Mouse (Mus musculus) left cerebral cortex, adult 8-10 months (tissue): ENCODE measurements around the gene Zfp536. TPM values are rescaled to one million over a fixed set of nuclear protein-coding genes. Genes with fewer than 3 reads are reported as not detected.
"Not testable (repeated sequence)": the region's sequence is repeated elsewhere in the genome, so short reads cannot be mapped to it uniquely, and the experiment has no call there.

Source experiments
- DNase-seq, 2 experiments: peaks; one replicate each; pipeline ENCODE4 v3.0.0; 2022; ENCODE audit warnings: low spot score in 2 of 2
- total RNA-seq, 4 experiments: library from RNA; stranded (reverse); gene quantifications; 2 replicates each; pipeline ENCODE4 v1.2.4; 2022

The Zfp536 gene
- total RNA-seq, 4 experiments from 2014 or later = 39.6 to 46.8 (median 42.0) TPM

- no peak for DNase-seq
Observed at GRCm38 (mm10) chr7:37758886-37759285, 14.6 kb downstream of the Zfp536 start.

GRCm38 (mm10) chr7:37753024-37753423 is 20.4 kb downstream of the Zfp536 start:
- DNase-seq = no peak

- DNase-seq = no peak
Observed at GRCm38 (mm10) chr7:37746133-37746761, 27.2 kb downstream of the Zfp536 start.

GRCm38 (mm10) chr7:37743350-37743749 is 30.1 kb downstream of the Zfp536 start:
- DNase-seq = no peak

- DNase-seq = no peak
Observed at GRCm38 (mm10) chr7:37737191-37737590, 36.2 kb downstream of the Zfp536 start.

GRCm38 (mm10) chr7:37736413-37736720 is 37.1 kb downstream of the Zfp536 start:
- DNase-seq = no peak

GRCm38 (mm10) chr7:37735707-37736412 is 37.6 kb downstream of the Zfp536 start:
- no peak for DNase-seq

- no peak for DNase-seq
Observed at GRCm38 (mm10) chr7:37735101-37735500, 38.3 kb downstream of the Zfp536 start.

GRCm38 (mm10) chr7:37734576-37734975 is 38.9 kb downstream of the Zfp536 start:
- no peak for DNase-seq

- DNase-seq = no peak
Observed at GRCm38 (mm10) chr7:37733996-37734395, 39.4 kb downstream of the Zfp536 start.

- DNase-seq = no peak
Observed at GRCm38 (mm10) chr7:37732741-37733140, 40.7 kb downstream of the Zfp536 start.

- no peak for DNase-seq
Observed at GRCm38 (mm10) chr7:37727746-37728145, 45.7 kb downstream of the Zfp536 start.

GRCm38 (mm10) chr7:37724002-37724790 is 49.2 kb downstream of the Zfp536 start:
- no peak for DNase-seq

GRCm38 (mm10) chr7:37723191-37723592 is 50.2 kb downstream of the Zfp536 start:
- DNase-seq = no peak

- no peak for DNase-seq
Observed at GRCm38 (mm10) chr7:37721676-37722075, 51.8 kb downstream of the Zfp536 start.

GRCm38 (mm10) chr7:37718671-37719402 is 54.6 kb downstream of the Zfp536 start:
- DNase-seq = no peak

GRCm38 (mm10) chr7:37717071-37717470 is 56.4 kb downstream of the Zfp536 start:
- DNase-seq = no peak

GRCm38 (mm10) chr7:37716626-37717025 is 56.8 kb downstream of the Zfp536 start:
- no peak for DNase-seq

- DNase-seq = peak in 1 of 2 experiments; percentile 49
Observed at GRCm38 (mm10) chr7:37704464-37704863, 69.0 kb downstream of the Zfp536 start.

- DNase-seq = not testable (repeated sequence)
Observed at GRCm38 (mm10) chr7:37697378-37697777, 76.1 kb downstream of the Zfp536 start.

GRCm38 (mm10) chr7:37695066-37695465 is 78.4 kb downstream of the Zfp536 start:
- no peak for DNase-seq

- no peak for DNase-seq
Observed at GRCm38 (mm10) chr7:37690606-37691005, 82.8 kb downstream of the Zfp536 start.
